Mouse (Mus musculus) liver, embryonic 14.5 days (tissue): Measurements from ENCODE around the gene Otop3. TPM values are rescaled to one million over a fixed set of nuclear protein-coding genes. Genes with fewer than 3 reads are reported as not detected.

Experiments used
- ATAC-seq: fragments of 200-750 bp; cut with Nextera tagmentation; 2 replicates; pipeline ENCODE4 v1.8.0; 2017; ENCODE audit warnings: moderate number of reproducible peaks, mild to moderate bottlenecking, moderate library complexity; ENCODE audit not compliant: insufficient read depth
- DNase-seq, 3 experiments: peaks; one replicate each; pipeline ENCODE4 v3.0.0-alpha.2; 2012 to 2013; ENCODE audit warnings: low read depth in 3 of 3, low spot score in 3 of 3
- H3K27ac ChIP-seq: fragments of 300-500 bp; sonication (generic); 2 replicates; pipeline ENCODE4 v1.5.1; 2014; ENCODE audit warnings: moderate library complexity, mild to moderate bottlenecking, control low read depth, inconsistent platforms
- H3K27me3 ChIP-seq: fragments of 300-500 bp; sonication (generic); 2 replicates; pipeline ENCODE4 v1.6.1; 2014; ENCODE audit warnings: mild to moderate bottlenecking, low read length, moderate library complexity; ENCODE audit not compliant: control insufficient read depth, insufficient read depth
- H3K36me3 ChIP-seq: fragments of 300-500 bp; sonication (generic); replicated peaks from 2 replicates; pipeline ENCODE4 v1.6.1; 2014; ENCODE audit warnings: low read depth; ENCODE audit not compliant: control insufficient read depth, insufficient read depth
- H3K4me1 ChIP-seq, 2 experiments: fragments of 200-500 bp in 1 of 2; fragments of 300-500 bp in 1 of 2; sonication (generic) in 1 of 2; replicated peaks; 2 replicates each; pipeline ENCODE4 v1.6.1; 2012 to 2014; ENCODE audit warnings: antibody characterized with exemption in 1 of 2, inconsistent platforms in 1 of 2, low read length in 1 of 2; ENCODE audit not compliant: control insufficient read depth in 2 of 2, insufficient read depth in 2 of 2
- H3K4me2 ChIP-seq: fragments of 300-500 bp; sonication (generic); 2 replicates; pipeline ENCODE4 v1.6.1; 2014; ENCODE audit warnings: low read depth, mild to moderate bottlenecking, control low read depth, moderate library complexity
- H3K4me3 ChIP-seq, 2 experiments: fragments of 200-500 bp in 1 of 2; fragments of 300-500 bp in 1 of 2; sonication (generic) in 1 of 2; 2 replicates each; pipeline ENCODE4 v1.5.1; 2012 to 2014; ENCODE audit warnings: low read depth in 2 of 2, low read length in 2 of 2, mild to moderate bottlenecking in 2 of 2, control low read depth in 1 of 2, inconsistent platforms in 1 of 2, moderate library complexity in 1 of 2; ENCODE audit not compliant: insufficient read depth in 1 of 2
- H3K9ac ChIP-seq: fragments of 300-500 bp; sonication (generic); replicated peaks from 2 replicates; pipeline ENCODE4 v1.6.1; 2014; ENCODE audit warnings: mild to moderate bottlenecking, control low read depth, moderate library complexity
- H3K9me3 ChIP-seq: fragments of 300-500 bp; sonication (generic); 2 replicates; pipeline ENCODE4 v1.6.1; 2016; ENCODE audit warnings: low read length, mixed read lengths; ENCODE audit not compliant: control insufficient read depth
- CTCF ChIP-seq: IDR thresholded peaks from 2 replicates; pipeline ENCODE4 v1.5.1; 2016; ENCODE audit warnings: antibody characterized with exemption, low read depth, control low read depth
- EP300 ChIP-seq: IDR thresholded peaks from 2 replicates; pipeline ENCODE4 v1.6.1; 2016; ENCODE audit warnings: antibody characterized with exemption, low read depth
- WGBS: fragments of 180-500 bp; shearing (Covaris S2); extraction: QIAGEN DNeasy Blood & Tissue Kit; methylation state at CpG from one replicate; pipeline ENCODE4 v1.1.7; 2014; ENCODE audit not compliant: insufficient replicate concordance; 5-methylcytosine and 5-hydroxymethylcytosine counted together
- polyA plus RNA-seq, 2 experiments: library from polyadenylated mRNA; depleted of rRNA in 1 of 2; stranded (reverse) in 1 of 2; unstranded in 1 of 2; fragments of >200 nt; fragmentation: Nextera tagmentation in 1 of 2; extraction: Ambion mirVana in 1 of 2; gene quantifications; 2 replicates each; pipeline versions ENCODE4 v1.2.1 to v1.2.3; 2012 to 2014

Otop3 gene
- polyA plus RNA-seq, 2 experiments = not detected

DNA sequence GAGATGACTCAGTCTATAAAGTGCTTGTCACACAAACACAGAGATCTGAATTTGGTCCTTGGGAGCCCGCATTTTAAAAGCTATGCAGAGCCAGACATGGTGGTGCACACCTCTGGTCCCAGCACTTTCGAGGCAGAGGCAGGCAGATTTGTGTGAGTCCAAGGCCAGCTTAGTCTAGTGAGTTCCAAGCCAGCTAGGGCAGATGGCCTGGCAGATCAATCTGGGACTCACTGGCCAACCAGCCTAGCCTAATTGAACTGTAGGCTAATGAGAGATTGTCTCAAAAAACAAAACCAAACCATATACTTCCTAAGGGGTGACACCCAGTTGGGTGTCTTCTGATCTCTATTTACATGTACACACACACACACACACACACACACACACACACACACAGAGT, 6.7 kb downstream of the Otop3 start:
- Histone ChIP-seq H3K4me3 (no peak overlapping the region), H3K4me2 (no peak overlapping the region), H3K9me3 (no peaks in the 10 kb centered on the region), H3K27me3 (peaks cover 8% of the 10 kb centered on the region; the same call in 1 of the 2 replicates), H3K36me3 (no peaks in the 10 kb centered on the region), H3K4me1 (no peaks in the 10 kb centered on the region), H3K27ac (no peak overlapping the region), H3K9ac (no peak overlapping the region)
- TF ChIP-seq EP300 = no peak
- TF ChIP-seq CTCF = no peak
- DNase-seq (no peak), ATAC-seq (no peak)
- WGBS = 38% methylated on average over 2 of the region's 2 CpGs

DNA sequence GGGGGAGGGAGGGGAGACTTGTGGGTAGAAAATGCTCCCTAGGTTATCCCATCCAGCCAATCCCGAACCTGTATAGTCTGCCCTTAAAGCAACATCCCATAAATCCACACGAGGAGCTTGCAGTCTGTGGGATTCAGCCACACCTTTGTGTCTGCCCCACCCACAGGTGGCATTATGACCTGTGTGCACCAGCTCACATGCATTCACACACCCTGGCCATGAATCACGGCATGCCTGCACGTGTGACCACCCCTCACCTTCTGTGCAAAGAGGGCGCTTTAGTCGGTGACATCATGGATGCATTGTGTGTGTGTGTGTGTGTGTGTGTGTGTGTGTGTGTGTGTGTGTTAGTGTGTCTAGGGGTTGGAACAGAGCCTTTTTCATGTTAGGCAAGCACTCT, 7.3 kb downstream of the Otop3 start:
- Histone ChIP-seq H3K27me3 (peaks cover 5% of the 10 kb centered on the region; the same call in 1 of the 2 replicates), H3K4me3 (no peak overlapping the region), H3K27ac (no peak overlapping the region), H3K9me3 (no peaks in the 10 kb centered on the region), H3K9ac (no peak overlapping the region), H3K36me3 (no peaks in the 10 kb centered on the region), H3K4me2 (no peak overlapping the region), H3K4me1 (no peaks in the 10 kb centered on the region)
- TF ChIP-seq CTCF (no peak), EP300 (no peak)
- no peak for ATAC-seq
- 50% methylated on average over 6 of the region's 6 CpGs for WGBS
- no peak for DNase-seq

DNA sequence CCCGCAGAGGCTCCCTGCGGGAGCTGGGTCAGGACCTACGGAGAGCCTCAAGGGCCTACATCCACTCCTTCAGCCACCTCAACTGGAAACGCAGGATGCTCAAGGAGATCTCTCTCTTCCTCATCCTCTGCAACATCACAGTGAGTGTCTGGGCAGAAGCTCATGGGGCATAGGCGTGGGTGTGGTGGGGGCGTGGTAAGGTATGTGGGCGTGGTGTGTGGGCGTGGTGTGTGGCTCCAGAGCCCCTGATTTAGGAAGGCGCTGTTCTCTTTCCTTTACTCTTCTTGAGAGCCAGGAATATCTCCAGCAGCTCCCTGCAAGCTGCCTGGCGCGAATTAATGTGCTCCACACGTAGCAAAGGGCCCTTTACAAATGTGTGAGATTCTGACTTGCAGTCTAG, 10.4 kb downstream of the Otop3 start:
- no peak for DNase-seq
- Histone ChIP-seq H3K27me3 (peaks cover 5% of the 10 kb centered on the region; the same call in 1 of the 2 replicates), H3K36me3 (no peaks in the 10 kb centered on the region), H3K4me2 (no peak overlapping the region), H3K9me3 (no peaks in the 10 kb centered on the region), H3K9ac (no peak overlapping the region), H3K27ac (no peak overlapping the region), H3K4me1 (no peaks in the 10 kb centered on the region), H3K4me3 (no peak overlapping the region)
- ATAC-seq = no peak
- TF ChIP-seq CTCF (no peak), EP300 (no peak)
- 10% methylated on average over 12 of the region's 12 CpGs for WGBS

DNA sequence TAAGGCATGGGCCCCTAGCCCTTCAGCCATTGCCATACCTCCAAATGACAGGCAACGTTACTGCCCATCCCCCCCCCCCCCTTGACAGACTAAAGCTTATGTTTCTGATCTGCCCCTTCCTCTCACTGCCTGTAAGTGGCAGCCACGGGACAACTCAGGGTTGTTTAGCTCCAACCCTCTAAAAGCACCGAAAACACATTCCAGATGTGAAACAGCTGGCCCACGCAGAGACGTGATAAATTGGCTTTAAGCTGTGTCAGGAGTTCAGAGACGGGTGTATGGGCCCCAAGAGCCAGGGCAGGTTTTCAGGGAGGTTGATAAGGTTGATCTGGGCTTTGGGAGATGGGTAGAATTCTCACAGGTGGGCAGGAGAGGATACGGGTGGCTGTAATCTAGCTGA, 11.0 kb downstream of the Otop3 start:
- Histone ChIP-seq H3K27me3 (peaks cover 5% of the 10 kb centered on the region; the same call in 1 of the 2 replicates), H3K4me3 (no peak overlapping the region), H3K4me2 (no peak overlapping the region), H3K27ac (no peak overlapping the region), H3K4me1 (no peaks in the 10 kb centered on the region), H3K9ac (no peak overlapping the region), H3K36me3 (no peaks in the 10 kb centered on the region), H3K9me3 (no peaks in the 10 kb centered on the region)
- TF ChIP-seq CTCF (no peak), EP300 (no peak)
- WGBS = 33% methylated on average over 7 of the region's 7 CpGs
- DNase-seq (no peak), ATAC-seq (no peak)

DNA sequence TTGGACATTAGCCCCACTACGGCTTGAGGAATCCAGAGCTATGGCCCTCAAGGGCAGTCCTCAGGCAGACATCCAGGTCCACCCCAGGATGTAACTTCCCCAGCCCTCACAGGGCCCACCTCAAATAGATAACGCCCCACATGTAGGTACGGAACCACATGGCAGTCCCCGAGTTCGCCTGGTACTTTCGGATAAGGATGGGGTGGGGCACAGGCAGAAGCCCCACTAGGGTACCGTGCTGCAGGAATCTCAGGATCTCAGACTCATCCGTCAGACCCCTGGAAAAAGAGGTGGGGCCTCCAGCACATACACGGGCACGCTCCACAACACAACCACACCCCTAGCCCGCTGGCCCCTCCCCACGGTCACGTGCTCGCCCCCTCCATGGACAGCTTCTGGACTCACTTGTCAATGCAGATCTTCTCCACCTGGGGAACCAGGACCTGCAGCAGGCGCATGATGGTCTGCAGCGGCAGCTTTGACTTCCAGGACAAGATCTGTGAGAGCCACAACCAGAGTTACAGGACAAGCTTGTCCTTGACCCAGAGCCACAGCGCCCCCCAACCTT, 14.2 kb downstream of the Otop3 start:
- no peak overlapping the region for H3K9ac ChIP-seq
- WGBS = 34% methylated on average over 17 of the region's 17 CpGs
- no peaks in the 10 kb centered on the region for H3K9me3 ChIP-seq
- H3K27me3 ChIP-seq = peaks cover 5% of the 10 kb centered on the region; the same call in 1 of the 2 replicates
- peak; percentile 37; the same call in 1 of the 2 replicates for ATAC-seq
- TF ChIP-seq CTCF (no peak), EP300 (no peak)
- H3K4me1 ChIP-seq = no peaks in the 10 kb centered on the region
- no peaks in the 10 kb centered on the region for H3K36me3 ChIP-seq
- H3K4me2 ChIP-seq = no peak overlapping the region
- no peak overlapping the region for H3K4me3 ChIP-seq
- H3K27ac ChIP-seq = no peak overlapping the region
- no peak for DNase-seq
